Mouse (Mus musculus) C2C12 (cell line): ENCODE measurements around the gene Nxn. TPM values are rescaled to one million over a fixed set of nuclear protein-coding genes. Genes with fewer than 3 reads are reported as not detected.

Experiments
- H3K27me3 ChIP-seq: one replicate; pipeline ENCODE4 v1.6.1; 2011; ENCODE audit not compliant: control insufficient read depth, insufficient read depth, insufficient read length
- H3K36me3 ChIP-seq: one replicate; pipeline ENCODE4 v1.6.1; 2011; ENCODE audit not compliant: control insufficient read depth, insufficient read depth
- H3K4me3 ChIP-seq: one replicate; pipeline ENCODE4 v1.5.1; 2011; ENCODE audit warnings: mild to moderate bottlenecking, control low read depth; ENCODE audit not compliant: poor library complexity, insufficient read depth, severe bottlenecking
- H3K79me2 ChIP-seq: one replicate; pipeline ENCODE4 v1.6.1; 2011; ENCODE audit not compliant: control insufficient read depth, insufficient read depth
- H3K79me3 ChIP-seq: one replicate; pipeline ENCODE4 v1.6.1; 2011; ENCODE audit warnings: low read depth, control low read depth
- H3ac ChIP-seq: one replicate; pipeline ENCODE3; 2011; ENCODE audit warnings: low read depth; ENCODE audit not compliant: control insufficient read depth, insufficient read length
- CEBPB ChIP-seq: IDR thresholded peaks from one replicate; pipeline ENCODE4 v1.6.1; 2011; ENCODE audit warnings: low read depth, mild to moderate bottlenecking, control low read depth, moderate library complexity
- CTCF ChIP-seq: IDR thresholded peaks from one replicate; pipeline ENCODE4 v1.5.1; 2011; ENCODE audit not compliant: control insufficient read depth, insufficient read depth, insufficient read length
- FOSL1 ChIP-seq: IDR thresholded peaks from one replicate; pipeline ENCODE4 v1.8.0; 2011; ENCODE audit warnings: mild to moderate bottlenecking, low read length; ENCODE audit not compliant: poor library complexity, insufficient read depth, severe bottlenecking
- MAX ChIP-seq: IDR thresholded peaks from one replicate; pipeline ENCODE4 v1.6.1; 2011; ENCODE audit warnings: mild to moderate bottlenecking, control low read depth
- MYOD1 ChIP-seq: IDR thresholded peaks from one replicate; pipeline ENCODE4 v1.6.1; 2011; ENCODE audit warnings: low read depth; ENCODE audit not compliant: control insufficient read depth, insufficient read length
- MYOG ChIP-seq: IDR thresholded peaks from one replicate; pipeline ENCODE4 v1.6.1; 2011; ENCODE audit not compliant: control insufficient read depth, insufficient read length; ENCODE audit errors: extremely low read depth
- USF1 ChIP-seq: IDR thresholded peaks from one replicate; pipeline ENCODE4 v1.6.1; 2011; ENCODE audit warnings: low read depth, mild to moderate bottlenecking, control low read depth, moderate library complexity
- polyA plus RNA-seq: library from polyadenylated mRNA; unstranded; fragments of >200 nt; fragmentation: generic; extraction: Trizol; gene quantifications from one replicate; pipeline ENCODE4 v1.2.1, GENCODE M21; 2012; ENCODE audit warnings: missing spikeins

Gene Nxn
- polyA plus RNA-seq, 1 experiment, result 85.5 TPM

GRCm38 (mm10) chr11:76363636-76364035, 35.3 kb downstream of the Nxn start:
- H3K27me3 ChIP-seq, result no peaks in the 10 kb centered on the region
- no peak overlapping the region for H3K4me3 ChIP-seq
- H3K36me3 ChIP-seq, result no peaks in the 10 kb centered on the region
- peaks cover 93% of the 10 kb centered on the region for H3K79me2 ChIP-seq
- no peak overlapping the region for H3ac ChIP-seq
- TF ChIP-seq USF1 (no peak), MYOG (no peak), CEBPB (no peak), CTCF (no peak), FOSL1 (no peak), MAX (no peak), MYOD1 (no peak)
- H3K79me3 ChIP-seq, result peaks cover 21% of the 10 kb centered on the region

GRCm38 (mm10) chr11:76363178-76363577, 35.8 kb downstream of the Nxn start:
- Histone ChIP-seq H3K27me3 (no peaks in the 10 kb centered on the region), H3ac (no peak overlapping the region), H3K4me3 (no peak overlapping the region), H3K36me3 (no peaks in the 10 kb centered on the region), H3K79me2 (peaks cover 93% of the 10 kb centered on the region), H3K79me3 (peaks cover 21% of the 10 kb centered on the region)
- no peak for TF ChIP-seq MYOG
- TF ChIP-seq MAX, result no peak
- no peak for TF ChIP-seq USF1
- TF ChIP-seq MYOD1, result no peak
- no peak for TF ChIP-seq CEBPB
- TF ChIP-seq FOSL1, result no peak

GRCm38 (mm10) chr11:76361422-76361821, 37.5 kb downstream of the Nxn start:
- Histone ChIP-seq H3ac (no peak overlapping the region), H3K79me3 (peaks cover 28% of the 10 kb centered on the region), H3K79me2 (peaks cover 92% of the 10 kb centered on the region), H3K27me3 (no peaks in the 10 kb centered on the region), H3K4me3 (no peak overlapping the region), H3K36me3 (peaks cover 4% of the 10 kb centered on the region)
- TF ChIP-seq CTCF (no peak), CEBPB (no peak), FOSL1 (no peak), MAX (no peak), MYOD1 (no peak), USF1 (no peak), MYOG (no peak)

- Histone ChIP-seq H3K4me3 (no peak overlapping the region), H3K27me3 (no peaks in the 10 kb centered on the region), H3ac (no peak overlapping the region), H3K36me3 (peaks cover 4% of the 10 kb centered on the region), H3K79me2 (peaks cover 95% of the 10 kb centered on the region), H3K79me3 (peaks cover 22% of the 10 kb centered on the region)
- TF ChIP-seq FOSL1, result no peak
- TF ChIP-seq MYOG, result no peak
Measured at GRCm38 (mm10) chr11:76360255-76360654, 38.7 kb downstream of the Nxn start.

GRCm38 (mm10) chr11:76358628-76359320, 40.2 kb downstream of the Nxn start:
- Histone ChIP-seq H3ac (no peak overlapping the region), H3K27me3 (no peaks in the 10 kb centered on the region), H3K36me3 (peaks cover 4% of the 10 kb centered on the region), H3K79me3 (peaks cover 18% of the 10 kb centered on the region), H3K4me3 (no peak overlapping the region), H3K79me2 (peaks cover 95% of the 10 kb centered on the region)
- TF ChIP-seq FOSL1 (no peak), MYOG (no peak), MYOD1 (no peak), CEBPB (no peak)

GRCm38 (mm10) chr11:76357464-76357863, 41.5 kb downstream of the Nxn start:
- H3ac ChIP-seq, result no peak overlapping the region
- peaks cover 4% of the 10 kb centered on the region for H3K36me3 ChIP-seq
- H3K27me3 ChIP-seq, result no peaks in the 10 kb centered on the region
- peaks cover 85% of the 10 kb centered on the region for H3K79me2 ChIP-seq
- no peak overlapping the region for H3K4me3 ChIP-seq
- H3K79me3 ChIP-seq, result peaks cover 18% of the 10 kb centered on the region
- TF ChIP-seq MAX, result no peak
- no peak for TF ChIP-seq FOSL1
- TF ChIP-seq MYOG, result no peak
- no peak for TF ChIP-seq CEBPB
- TF ChIP-seq MYOD1, result no peak
- TF ChIP-seq CTCF, result no peak
- TF ChIP-seq USF1, result no peak
